Mouse (Mus musculus) c-Kit-negative CD71-positive TER-119-positive erythroid progenitor cells, embryonic 14.5 days (primary cell): ENCODE data around the gene Wnk3.
A peak's percentile ranks its signal among the peaks of the same experiment; 100 is the strongest.
"Not testable (repeated sequence)": the region's sequence is repeated elsewhere in the genome, so short reads cannot be mapped to it uniquely, and the experiment has no call there.

Experiments used
- DNase-seq: peaks from one replicate; pipeline ENCODE4 v3.0.0-alpha.2; 2013; ENCODE audit warnings: low read depth, low spot score

Gene Wnk3

DNA sequence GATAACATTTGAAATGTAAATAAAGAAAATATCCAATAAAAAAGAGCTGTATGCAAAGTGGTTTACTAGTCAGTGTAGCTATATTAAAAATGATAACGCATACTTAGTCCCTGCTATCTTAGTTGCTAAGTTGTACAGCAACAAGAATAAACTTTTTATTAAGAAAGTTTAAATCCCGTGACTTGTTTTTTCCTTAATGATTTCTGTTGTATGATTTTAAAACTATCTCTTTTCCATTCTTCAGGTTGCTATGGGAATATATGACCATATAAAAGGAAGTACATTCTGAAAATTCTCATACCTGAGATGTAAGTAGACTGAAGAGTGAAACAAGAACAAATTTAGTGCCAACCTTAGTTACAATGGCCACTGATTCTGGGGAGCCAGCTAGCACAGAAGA lies at the start of gene Wnk3:
Wnk3 (plus strand) TSS at position 301 of the 400 bp plus-strand sequence.
- DNase-seq = no peak

DNA sequence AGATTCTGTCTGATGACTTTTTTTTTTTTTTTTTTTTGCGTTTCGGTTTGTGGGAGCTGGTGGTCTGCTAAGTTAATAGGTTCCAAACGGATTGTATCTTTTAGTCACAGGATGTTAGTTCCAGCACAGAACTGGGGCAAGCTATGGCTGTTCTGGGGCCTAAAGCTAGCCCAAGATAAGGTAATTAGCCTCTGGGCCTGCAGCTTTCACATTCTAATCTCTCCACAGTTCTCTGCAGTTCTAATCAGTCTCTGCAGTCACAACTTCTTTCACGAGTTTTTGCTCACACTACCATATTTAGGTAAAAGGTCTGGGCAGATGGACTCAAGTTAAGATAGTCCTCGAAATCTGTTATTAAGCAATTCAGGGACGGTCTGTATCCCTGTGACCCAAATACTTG lies 39.5 kb upstream of the Wnk3 start:
- DNase-seq = no peak

DNA sequence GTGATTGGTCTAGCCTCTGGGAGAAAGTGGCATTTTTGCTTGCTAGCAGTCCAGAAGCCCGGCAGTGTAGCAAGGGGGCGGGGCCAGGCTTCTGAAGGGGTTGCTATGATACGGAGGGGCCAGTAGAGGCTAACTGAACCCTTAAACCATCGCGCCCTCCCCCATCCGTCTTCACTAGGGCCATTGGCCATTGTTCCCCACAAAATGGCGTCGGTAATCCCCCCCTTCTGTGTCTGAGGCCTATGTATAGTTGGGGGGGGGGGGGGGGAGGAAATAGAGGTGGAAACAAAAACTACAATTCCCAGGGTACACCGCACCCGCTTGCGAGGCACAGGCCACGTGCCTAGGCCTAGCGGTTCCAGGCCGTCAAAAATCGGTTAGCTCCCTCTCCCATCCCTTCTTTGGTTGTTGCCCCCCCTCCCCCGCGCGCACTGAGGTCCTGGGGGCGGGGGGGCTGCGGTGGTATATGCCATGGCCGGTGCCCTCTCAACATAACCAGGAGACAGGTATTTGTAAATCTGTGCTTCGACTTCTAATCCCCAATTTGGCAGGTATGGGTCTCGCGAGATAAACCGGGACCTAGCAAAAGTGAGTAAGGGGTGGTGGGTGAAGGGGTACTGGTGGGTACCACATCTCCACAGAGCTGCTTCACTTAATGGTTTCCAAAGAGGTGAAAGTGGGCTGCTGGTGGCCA lies 29.3 kb upstream of the Wnk3 start:
- no peak for DNase-seq

DNA sequence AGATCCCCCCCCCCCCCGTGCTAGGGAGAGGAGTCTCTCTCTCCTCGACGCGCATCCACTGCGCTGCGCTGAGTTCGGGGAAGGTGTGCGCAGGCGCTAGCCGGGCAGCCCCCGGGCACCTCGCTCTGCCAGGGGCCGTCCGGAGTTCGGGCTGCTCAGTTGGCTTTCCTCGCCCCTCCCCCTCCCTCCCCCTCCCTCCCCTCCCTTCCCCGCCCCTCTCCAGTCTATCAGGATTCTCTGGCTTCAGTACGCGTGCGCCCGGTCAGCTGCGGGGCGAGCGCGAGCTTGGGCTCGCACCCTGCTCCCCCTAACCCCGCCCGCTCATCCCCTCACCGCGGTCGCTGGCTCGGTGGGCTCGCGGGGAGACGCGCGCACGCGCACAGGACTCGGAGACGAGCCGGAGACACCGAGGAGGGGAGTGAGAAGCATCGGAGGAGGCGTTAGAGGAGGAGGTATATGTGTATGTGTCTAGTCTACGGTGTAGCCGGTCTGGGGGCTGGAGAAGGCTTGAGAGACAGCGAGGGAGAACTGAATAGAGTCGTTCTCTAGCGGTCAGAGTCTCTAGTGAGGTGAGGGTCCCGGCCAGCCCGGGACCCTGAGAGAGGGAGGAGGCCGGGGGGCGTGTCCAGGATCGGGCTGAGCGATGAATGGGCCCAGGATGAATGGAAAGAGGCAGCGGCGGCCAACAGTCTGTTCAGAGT lies 28.5 kb upstream of the Wnk3 start:
- DNase-seq = no peak

DNA sequence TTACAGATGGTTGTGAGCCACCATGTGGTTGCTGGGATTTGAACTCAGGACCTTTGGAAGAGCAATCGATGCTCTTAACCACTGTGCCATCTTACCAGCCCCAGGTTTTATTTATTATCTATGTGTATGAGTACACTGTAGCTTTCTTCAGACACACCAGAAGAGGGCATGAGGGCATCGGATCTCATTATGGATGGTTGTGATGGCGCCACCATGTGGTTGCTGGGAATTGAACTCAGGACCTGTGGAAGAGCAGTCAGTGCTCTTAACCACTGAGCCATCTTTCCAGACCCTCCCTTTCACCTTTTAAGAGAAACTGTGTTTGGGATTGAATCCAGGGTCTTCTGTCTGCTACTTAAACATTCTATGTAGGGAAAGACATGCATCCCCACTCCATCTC lies 24.7 kb upstream of the Wnk3 start:
- DNase-seq = not testable (repeated sequence)

- no peak for DNase-seq
Observed at GRCm38 (mm10) chrX:151298329-151298728, 100.5 kb downstream of the Wnk3 start.

- no peak for DNase-seq
Observed at GRCm38 (mm10) chrX:151313732-151314131, 115.9 kb downstream of the Wnk3 start.

DNA sequence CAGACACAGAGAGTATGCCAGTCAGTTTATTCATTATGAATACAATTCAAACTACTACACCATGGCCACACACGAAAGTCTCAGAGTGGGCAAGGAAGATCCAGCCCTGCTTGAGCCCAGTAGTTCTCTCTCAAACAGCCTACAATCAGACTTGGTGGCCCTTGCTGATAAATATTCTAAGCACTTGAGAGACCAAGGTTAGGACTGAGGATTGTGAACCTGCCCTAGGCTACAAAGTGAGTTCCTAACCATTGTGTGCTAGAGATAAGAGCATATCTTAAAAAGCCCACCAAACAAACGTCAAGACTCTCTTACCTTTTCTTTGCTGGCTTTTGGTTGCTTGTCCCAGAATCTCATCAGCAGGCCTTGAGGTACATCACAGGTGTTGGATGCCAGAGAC lies 135.7 kb downstream of the Wnk3 start:
- DNase-seq = no peak

GRCm38 (mm10) chrX:151337804-151338203 lies 139.9 kb downstream of the Wnk3 start:
- DNase-seq = no peak

DNA sequence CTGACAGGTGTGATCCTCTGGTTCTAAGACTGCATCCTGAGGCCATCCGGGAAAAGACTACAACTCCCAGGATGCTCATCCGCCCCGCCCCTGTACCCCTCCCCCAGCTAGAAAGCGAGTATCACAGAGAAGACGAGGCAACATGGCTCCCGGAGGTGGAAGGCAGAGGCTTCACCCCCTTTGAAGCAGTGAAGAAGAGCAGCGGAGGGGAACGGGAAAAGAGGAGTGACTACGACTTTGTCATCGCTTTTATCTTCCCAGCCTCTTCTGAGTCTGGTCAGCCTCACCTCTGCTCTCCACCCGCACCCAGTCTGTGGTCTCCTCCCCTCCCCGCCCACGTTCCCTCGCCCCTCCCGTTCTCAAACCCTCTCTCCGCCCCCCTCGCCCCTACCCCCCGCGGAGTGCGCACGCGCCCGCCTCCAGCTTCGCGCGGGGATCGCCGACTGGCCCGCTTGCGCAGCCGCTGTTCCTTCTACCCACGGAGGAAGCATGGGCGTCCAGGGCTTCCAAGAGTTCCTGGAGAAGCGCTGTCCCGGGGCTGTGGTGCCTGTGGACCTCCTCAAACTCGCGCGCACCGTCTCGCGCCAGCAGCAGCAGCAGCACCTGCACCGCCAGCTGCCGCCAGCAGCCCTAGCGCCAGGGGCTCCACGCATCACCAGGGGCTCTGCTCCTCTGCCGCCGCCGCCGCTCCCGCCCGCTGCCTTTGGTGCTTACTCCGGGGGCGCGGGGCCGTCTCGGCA lies 146.1 kb downstream of the Wnk3 start, which contains the start of gene Fam120c:
Fam120c (plus strand) TSS at position 415 of the 740 bp plus-strand sequence.
- DNase-seq = peak; percentile 32

- DNase-seq = peak; percentile 6
Observed at GRCm38 (mm10) chrX:151344501-151344984, 146.7 kb downstream of the Wnk3 start.

DNA sequence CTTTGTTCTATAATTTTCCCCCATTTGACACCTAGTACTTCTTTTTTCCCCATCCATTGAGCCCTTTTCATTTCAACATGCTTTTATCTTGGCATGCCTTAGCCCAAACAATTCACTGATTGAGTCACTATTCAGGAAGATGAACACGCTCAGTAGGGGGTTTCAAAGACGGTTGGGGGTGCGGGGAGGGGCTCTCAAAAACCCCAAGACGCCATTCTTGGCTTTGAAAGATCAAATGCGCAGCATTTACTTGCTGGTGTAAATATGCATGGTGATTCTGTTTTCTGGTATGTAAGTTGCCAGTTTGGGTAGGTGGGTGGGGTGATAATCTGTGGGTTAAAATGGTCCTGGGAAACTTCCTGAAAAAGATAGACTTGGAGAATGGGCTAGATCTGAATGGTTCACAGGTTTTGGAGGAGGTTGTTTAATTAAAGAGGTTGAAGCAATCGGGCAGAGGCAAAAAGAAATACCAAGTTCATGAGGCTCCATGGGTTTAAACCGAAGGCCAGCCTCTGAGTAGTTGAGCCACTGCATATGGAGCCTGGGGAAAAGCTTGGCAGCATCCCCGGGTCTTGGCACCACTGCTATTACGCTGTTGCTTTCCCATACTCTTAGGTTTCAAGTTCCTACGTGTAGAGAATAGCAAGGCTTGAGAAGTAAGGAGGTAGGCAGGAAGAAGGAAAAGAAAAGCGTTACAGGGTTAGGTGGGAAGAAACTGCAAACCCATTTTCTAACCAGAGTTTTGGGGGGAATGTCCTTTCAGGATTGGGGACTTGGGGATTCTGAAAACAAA lies 147.7 kb downstream of the Wnk3 start:
- no peak for DNase-seq

- no peak for DNase-seq
Observed at GRCm38 (mm10) chrX:151347278-151347677, 149.4 kb downstream of the Wnk3 start.

DNA sequence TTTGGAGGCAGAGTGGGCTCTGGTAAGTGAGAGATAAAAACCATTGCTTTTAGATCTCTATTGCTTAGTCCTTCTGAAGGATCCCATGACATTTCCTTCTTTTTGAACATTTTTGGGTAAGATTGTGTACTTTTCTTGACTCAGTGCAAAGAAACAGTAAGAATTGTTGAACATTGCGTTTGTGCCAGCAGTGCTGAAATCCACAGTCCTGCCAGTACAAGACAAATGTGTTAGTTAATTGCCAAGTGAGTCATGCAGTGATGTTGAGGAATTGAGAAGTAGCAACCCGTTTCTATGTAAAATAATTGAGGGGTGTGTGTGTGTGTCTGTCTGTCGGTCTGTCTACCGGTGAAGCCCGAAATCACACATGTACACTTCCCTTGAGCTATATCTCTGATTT lies 151.4 kb downstream of the Wnk3 start:
- DNase-seq = no peak
